11 mouse cellular contexts compared by ENCODE assay signal in genomic region chr17:30192416-30193005, GRCm38 (mm10).
A peak's percentile ranks its signal among the peaks of the same experiment; 100 is the strongest.
DNase-seq lines count a peak whose midpoint lies in the region; ATAC-seq lines count a peak whose summit lies in the region.
"Had no signal": no experiment of that assay in that cellular context is flagged by ENCODE, and none has a peak within 500 bp of the region (broad histone marks: within the 10 kb centered on the region; RNA-seq: fewer than 3 reads in every experiment).

No protein-coding gene starts in this region.

- no peak overlapping the region for H3K4me2 ChIP-seq in hindbrain, embryonic 13.5 days
- no peak overlapping the region for H3K4me2 ChIP-seq in hindbrain, embryonic 16.5 days (ENCODE audit: low read length)
- no peak overlapping the region for H3K4me2 ChIP-seq in neural tube, embryonic 13.5 days
- H3K4me2 ChIP-seq in neural tube, embryonic 15.5 days, result no peak overlapping the region
- H3K4me2 ChIP-seq: hindbrain, embryonic 15.5 days; liver, embryonic 13.5 days had no signal

- H3K36me3 ChIP-seq in hindbrain, embryonic 13.5 days, result peaks cover 4% of the 10 kb centered on the region; the same call in 1 of the 2 replicates
- no peaks in the 10 kb centered on the region for H3K36me3 ChIP-seq in hindbrain, embryonic 16.5 days (ENCODE audit: control insufficient read depth, insufficient read depth, low read length)
- peaks cover 8% of the 10 kb centered on the region for H3K36me3 ChIP-seq in neural tube, embryonic 13.5 days
- no peaks in the 10 kb centered on the region for H3K36me3 ChIP-seq in neural tube, embryonic 15.5 days
- H3K36me3 ChIP-seq: hindbrain, embryonic 15.5 days had no signal

- H3K27ac ChIP-seq in hindbrain, embryonic 13.5 days, result peak overlapping the region; percentile 6
- no peak overlapping the region for H3K27ac ChIP-seq in hindbrain, embryonic 16.5 days (ENCODE audit: low read depth, low read length)
- H3K27ac ChIP-seq in neural tube, embryonic 13.5 days (replicated peaks), result 0 out of 2 replicates have a peak overlapping the region, but pooled peaks have one; percentile 71
- H3K27ac ChIP-seq in neural tube, embryonic 15.5 days (replicated peaks), result no peak overlapping the region
- H3K27ac ChIP-seq: hindbrain, embryonic 15.5 days; liver, embryonic 13.5 days had no signal

- H3K4me1 ChIP-seq in hindbrain, embryonic 13.5 days (replicated peaks), result peaks cover 96% of the 10 kb centered on the region
- H3K4me1 ChIP-seq in hindbrain, embryonic 16.5 days (ENCODE audit: control insufficient read depth, insufficient read depth, low read depth, low read length), result peaks cover 52% of the 10 kb centered on the region
- peaks cover 98% of the 10 kb centered on the region for H3K4me1 ChIP-seq in neural tube, embryonic 13.5 days (replicated peaks)
- peaks cover 86% of the 10 kb centered on the region for H3K4me1 ChIP-seq in neural tube, embryonic 15.5 days

- peak; percentile 1 to 6 for DNase-seq in cerebellum, adult 18-20 months
- DNase-seq in cerebellum, adult 9-10 months, result no peak
- DNase-seq in frontal cortex, postnatal 14 days (ENCODE audit: low spot score in 2 of 2), result peak; percentile 4 to 6
- no peak for DNase-seq in adrenal gland, postnatal 25 days
- DNase-seq: liver, embryonic 13.5 days had no signal

- no peaks in the 10 kb centered on the region for H3K9me3 ChIP-seq in hindbrain, embryonic 13.5 days
- no peaks in the 10 kb centered on the region for H3K9me3 ChIP-seq in hindbrain, embryonic 16.5 days (ENCODE audit: control insufficient read depth, low read length)
- H3K9me3 ChIP-seq in neural tube, embryonic 13.5 days, result no peaks in the 10 kb centered on the region
- H3K9me3 ChIP-seq in neural tube, embryonic 15.5 days (replicated peaks), result no peaks in the 10 kb centered on the region
- H3K9me3 ChIP-seq: hindbrain, embryonic 15.5 days; liver, embryonic 13.5 days had no signal

- no peak overlapping the region for H3K4me3 ChIP-seq in hindbrain, embryonic 13.5 days
- no peak overlapping the region for H3K4me3 ChIP-seq in hindbrain, embryonic 16.5 days (ENCODE audit: low read length)
- no peak overlapping the region for H3K4me3 ChIP-seq in neural tube, embryonic 13.5 days
- H3K4me3 ChIP-seq in neural tube, embryonic 15.5 days (replicated peaks), result no peak overlapping the region
- H3K4me3 ChIP-seq: hindbrain, embryonic 15.5 days; liver, embryonic 13.5 days; myocyte had no signal

- ATAC-seq in hindbrain, embryonic 13.5 days (ENCODE audit: low FRiP score), result no peak
- no peak for ATAC-seq in hindbrain, embryonic 16.5 days
- no peak for ATAC-seq in neural tube, embryonic 13.5 days (ENCODE audit: low read depth)
- ATAC-seq in neural tube, embryonic 15.5 days (ENCODE audit: low FRiP score), result no peak

- H3K27me3 ChIP-seq in hindbrain, embryonic 13.5 days, result no peaks in the 10 kb centered on the region
- H3K27me3 ChIP-seq in hindbrain, embryonic 16.5 days (replicated peaks; ENCODE audit: control insufficient read depth, insufficient read depth, low read length), result no peaks in the 10 kb centered on the region
- no peaks in the 10 kb centered on the region for H3K27me3 ChIP-seq in neural tube, embryonic 13.5 days
- no peaks in the 10 kb centered on the region for H3K27me3 ChIP-seq in neural tube, embryonic 15.5 days (replicated peaks)
- H3K27me3 ChIP-seq: hindbrain, embryonic 15.5 days; liver, embryonic 13.5 days had no signal

- H3K9ac ChIP-seq in hindbrain, embryonic 13.5 days, result no peak overlapping the region
- no peak overlapping the region for H3K9ac ChIP-seq in hindbrain, embryonic 16.5 days (ENCODE audit: low read depth, low read length)
- no peak overlapping the region for H3K9ac ChIP-seq in neural tube, embryonic 13.5 days
- no peak overlapping the region for H3K9ac ChIP-seq in neural tube, embryonic 15.5 days (replicated peaks)
- H3K9ac ChIP-seq: hindbrain, embryonic 15.5 days; liver, embryonic 13.5 days had no signal

- 89% methylated on average over 26 of the region's 26 CpGs for WGBS in hindbrain, embryonic 13.5 days
- WGBS in hindbrain, embryonic 16.5 days, result 81% methylated on average over 26 of the region's 26 CpGs
- 91% methylated on average over 26 of the region's 26 CpGs for WGBS in neural tube, embryonic 13.5 days
- 88% methylated on average over 26 of the region's 26 CpGs for WGBS in neural tube, embryonic 15.5 days

Comparison
In these comparisons a context has a peak if more than half of its experiments do, and no peak if none do; other contexts are left out.
1. DNase-seq: peak in cerebellum, adult 18-20 months (2 of 2) and frontal cortex, postnatal 14 days (2 of 2); none in cerebellum, adult 9-10 months (single experiment) and adrenal gland, postnatal 25 days (single experiment).
2. H3K27ac ChIP-seq: peak in hindbrain, embryonic 13.5 days (single experiment) and neural tube, embryonic 13.5 days (single experiment); none in hindbrain, embryonic 16.5 days (single experiment) and neural tube, embryonic 15.5 days (single experiment).